Mouse (Mus musculus): ENCODE data around the gene Rps2.

DNA sequence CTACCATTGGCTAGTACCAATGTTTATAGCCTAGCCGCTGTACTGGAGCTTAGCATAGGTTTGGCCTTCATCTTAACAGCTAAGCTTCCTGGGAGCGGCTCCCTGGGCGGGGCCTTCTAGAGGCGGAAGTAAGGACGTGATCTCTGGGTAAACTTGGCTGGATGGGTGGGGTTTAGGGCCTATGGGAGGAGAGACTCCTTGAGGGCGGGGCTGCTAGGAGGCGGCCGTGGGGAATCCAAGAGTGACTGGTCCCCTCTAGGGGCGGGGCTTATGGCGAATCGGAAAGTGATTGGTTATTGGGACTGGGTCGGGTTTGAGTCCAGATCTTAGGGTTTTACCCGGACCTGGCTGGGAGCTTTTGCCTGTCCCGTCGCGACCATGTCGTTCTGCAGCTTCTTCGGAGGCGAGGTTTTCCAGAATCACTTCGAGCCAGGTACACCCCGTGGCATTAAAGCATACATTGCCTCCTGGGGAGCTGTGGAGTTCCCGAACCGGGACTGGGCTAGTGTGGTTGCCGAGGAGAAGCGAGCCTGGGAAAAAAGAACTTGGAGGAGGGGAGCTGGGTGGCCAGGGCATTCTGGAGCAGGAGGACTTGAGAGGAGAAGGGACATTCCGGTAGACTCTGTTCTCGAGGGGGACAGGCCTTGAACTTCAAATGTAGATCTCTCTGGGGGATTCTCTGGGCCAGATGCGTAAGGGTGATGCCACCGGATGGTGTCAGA, 18.6 kb downstream of the Rps2 start, which contains the start of gene Msrb1:
- TF ChIP-seq CTCF (IDR thresholded peaks at IDR 0.05; ENCODE audit: extremely low read depth, insufficient read length, insufficient replicate concordance, low read depth, low read length) (no peak), POLR2A (IDR thresholded peaks at IDR 0.05; ENCODE audit: low read depth, low read length) (peak; percentile 95)

All from small intestine, adult 2 months (tissue).